In the genomic region with DNA sequence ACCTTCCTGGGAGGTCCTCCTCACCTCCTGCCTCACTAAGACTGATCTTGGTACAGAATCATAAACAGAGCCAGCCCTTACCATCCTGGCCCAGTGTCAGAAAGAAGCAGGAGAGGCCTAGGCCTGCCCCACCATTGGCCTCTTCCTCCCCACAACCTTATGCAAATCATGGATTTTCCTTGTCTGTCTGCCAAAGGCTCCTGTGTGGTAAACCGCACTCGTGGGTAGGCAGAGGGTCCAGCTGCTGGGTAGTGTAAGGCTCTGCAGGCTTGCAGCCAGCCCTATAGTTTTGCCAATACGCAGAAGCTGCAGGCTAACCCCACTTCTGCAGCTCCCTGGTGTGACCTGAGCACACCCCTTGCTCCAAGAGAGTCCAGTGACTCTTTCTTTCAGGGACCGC, we compare ENCODE assay signal across 20 mouse cellular contexts. TPM values are rescaled to one million over a fixed set of nuclear protein-coding genes. Genes with fewer than 3 reads are reported as not detected.
DNase-seq lines count a peak whose midpoint lies in the region; ATAC-seq lines count a peak whose summit lies in the region.
"Had no signal": no experiment of that assay in that cellular context is flagged by ENCODE, and none has a peak within 500 bp of the region (broad histone marks: within the 10 kb centered on the region; RNA-seq: fewer than 3 reads in every experiment).

No protein-coding gene starts in this region.

- WGBS in heart, embryonic 11.5 days (ENCODE audit: insufficient replicate concordance), result 60% methylated on average over 4 of the region's 4 CpGs
- WGBS in forebrain, embryonic 16.5 days, result 50% methylated on average over 4 of the region's 4 CpGs

- DNase-seq in heart, postnatal 14 days, result no peak
- DNase-seq in Muller cell, postnatal 12 days (ENCODE audit: inconsistent ontology term), result peak; percentile 61
- DNase-seq in ovary, postnatal 14 days (ENCODE audit: low spot score), result no peak
- no peak for DNase-seq in ovary, postnatal 36 days (ENCODE audit: low spot score)
- DNase-seq: adrenal gland, postnatal 10 days; cerebellum, adult 8-10 months; heart, adult 11 months; right cerebral cortex, postnatal 25 days had no signal

- H3K9ac ChIP-seq in heart, embryonic 11.5 days (ENCODE audit: low read depth, low read length), result peak overlapping the region; percentile 28; the same call in 1 of the 2 replicates
- no peak overlapping the region for H3K9ac ChIP-seq in forebrain, embryonic 16.5 days (replicated peaks; ENCODE audit: low read depth, low read length)
- H3K9ac ChIP-seq: heart, embryonic 15.5 days; kidney, embryonic 15.5 days; lung, embryonic 15.5 days had no signal

- H3K9me3 ChIP-seq in heart, embryonic 11.5 days (replicated peaks; ENCODE audit: control insufficient read depth, low read length), result no peaks in the 10 kb centered on the region
- H3K9me3 ChIP-seq in forebrain, embryonic 16.5 days (ENCODE audit: control insufficient read depth, low read length), result no peaks in the 10 kb centered on the region
- H3K9me3 ChIP-seq: heart, embryonic 15.5 days; kidney, embryonic 15.5 days; lung, embryonic 15.5 days had no signal

- no peak overlapping the region for H3K4me3 ChIP-seq in heart, embryonic 11.5 days (ENCODE audit: low read depth, low read length)
- no peak overlapping the region for H3K4me3 ChIP-seq in forebrain, embryonic 16.5 days (replicated peaks; ENCODE audit: low read length)
- H3K4me3 ChIP-seq: heart, embryonic 15.5 days; kidney, embryonic 15.5 days; layer of hippocampus, adult 2 months; lung, embryonic 15.5 days; myocyte had no signal

- H3K27ac ChIP-seq in heart, embryonic 11.5 days (ENCODE audit: low read depth, low read length), result no peak overlapping the region
- H3K27ac ChIP-seq in forebrain, embryonic 16.5 days (ENCODE audit: low read length), result no peak overlapping the region
- H3K27ac ChIP-seq: heart, embryonic 15.5 days; kidney, embryonic 15.5 days; layer of hippocampus, adult 2 months; lung, embryonic 15.5 days had no signal

- H3K4me2 ChIP-seq in heart, embryonic 11.5 days, result no peak overlapping the region
- H3K4me2 ChIP-seq in forebrain, embryonic 16.5 days (ENCODE audit: low read length), result no peak overlapping the region
- H3K4me2 ChIP-seq: heart, embryonic 15.5 days; kidney, embryonic 15.5 days; lung, embryonic 15.5 days had no signal

- intact Hi-C loops in heart, postnatal 14 days (cut with DNase I), result no loop called here

- no peaks in the 10 kb centered on the region for H3K27me3 ChIP-seq in heart, embryonic 11.5 days (ENCODE audit: control insufficient read depth, insufficient read depth, low read length)
- no peaks in the 10 kb centered on the region for H3K27me3 ChIP-seq in forebrain, embryonic 16.5 days (replicated peaks; ENCODE audit: control insufficient read depth, insufficient read depth, low read length)
- H3K27me3 ChIP-seq: kidney, embryonic 15.5 days; lung, embryonic 15.5 days had no signal

- H3K4me1 ChIP-seq in heart, embryonic 11.5 days (ENCODE audit: control insufficient read depth, insufficient read depth, low read length), result no peaks in the 10 kb centered on the region
- peaks cover 7% of the 10 kb centered on the region; the same call in 1 of the 2 replicates for H3K4me1 ChIP-seq in forebrain, embryonic 16.5 days (replicated peaks; ENCODE audit: control insufficient read depth, insufficient read depth, low read length)
- H3K4me1 ChIP-seq: heart, embryonic 15.5 days; lung, embryonic 15.5 days had no signal

- H3K36me3 ChIP-seq in heart, embryonic 11.5 days (ENCODE audit: control insufficient read depth, insufficient read depth, low read length), result no peaks in the 10 kb centered on the region
- no peaks in the 10 kb centered on the region for H3K36me3 ChIP-seq in forebrain, embryonic 16.5 days (ENCODE audit: control insufficient read depth, insufficient read depth)
- H3K36me3 ChIP-seq: G1E; heart, embryonic 15.5 days had no signal

- ATAC-seq in heart, embryonic 11.5 days (replicated peaks; ENCODE audit: insufficient number of reproducible peaks, low FRiP score, low TSS enrichment), result no peak
- peak; percentile 73 for ATAC-seq in forebrain, embryonic 16.5 days
- ATAC-seq in megakaryocyte progenitor cell, adult 5-6 weeks (replicated peaks; ENCODE audit: poor library complexity), result peak; percentile 62
- no peak for ATAC-seq in CD4-positive, CD25-positive, alpha-beta regulatory T cell, adult 4 months
- ATAC-seq: inflammation-experienced regulatory T-cells, adult 6 months had no signal

RNA-seq across cellular contexts. Expression of a gene that starts 41.7 kb away (rescaled TPM):
- not detected in 2 replicates for polyA plus RNA-seq in heart, embryonic 11.5 days (2014; fragmentation: Nextera tagmentation; extraction: Ambion mirVana)
- under 1 TPM; 0.50 to 0.78 TPM for total RNA-seq in heart, postnatal 14 days (2021)
- not detected in 2 replicates for polyA plus RNA-seq in forebrain, embryonic 16.5 days (2015; fragmentation: Nextera tagmentation; extraction: Ambion mirVana)
- 1.5 and 4.2 TPM in 2 replicates for total RNA-seq in megakaryocyte progenitor cell, adult 5-6 weeks (2015)
- 4.7 and 6.6 TPM in 2 replicates for total RNA-seq in megakaryocyte progenitor cell, adult 5-6 weeks (2017)
- not detected for polyA plus RNA-seq in CD4-positive, CD25-positive, alpha-beta regulatory T cell, adult 4 months (2017; shearing (Covaris generic))
- total RNA-seq: G1E; layer of hippocampus, adult 2 months had no signal
- polyA plus RNA-seq: G1E; heart, embryonic 15.5 days; inflammation-experienced regulatory T-cells, adult 6 months; kidney, embryonic 15.5 days; lung, embryonic 15.5 days; myocyte had no signal

RNA-seq across cellular contexts. Expression of a gene that starts 53.3 kb away (rescaled TPM):
- polyA plus RNA-seq in heart, embryonic 11.5 days (2014; fragmentation: Nextera tagmentation; extraction: Ambion mirVana), result not detected in 2 replicates
- total RNA-seq in heart, postnatal 14 days (2021), result 1 to 10 TPM in 1 of 2 experiments, under 1 TPM in 1; 0.49 to 1.4 TPM
- not detected in 2 replicates for polyA plus RNA-seq in forebrain, embryonic 16.5 days (2015; fragmentation: Nextera tagmentation; extraction: Ambion mirVana)
- total RNA-seq in megakaryocyte progenitor cell, adult 5-6 weeks (2015), result not detected in 2 replicates
- total RNA-seq in megakaryocyte progenitor cell, adult 5-6 weeks (2017), result not detected in 2 replicates
- polyA plus RNA-seq in CD4-positive, CD25-positive, alpha-beta regulatory T cell, adult 4 months (2017; shearing (Covaris generic)), result 1 to 10 TPM in 1 of 2 experiments, under 1 TPM in 1; 0.79 to 1.2 TPM
- total RNA-seq: G1E; layer of hippocampus, adult 2 months; megakaryocyte, adult 5-6 weeks had no signal
- polyA plus RNA-seq: G1E; heart, embryonic 15.5 days; kidney, embryonic 15.5 days; lung, embryonic 15.5 days had no signal

RNA-seq across cellular contexts. Expression of a gene that starts 59.6 kb away (rescaled TPM):
- polyA plus RNA-seq in heart, embryonic 11.5 days (2014; fragmentation: Nextera tagmentation; extraction: Ambion mirVana), result not detected in 2 replicates
- total RNA-seq in heart, postnatal 14 days (2021), result under 1 TPM in 1 of 2 experiments, not detected in 1; 0.29 TPM
- polyA plus RNA-seq in forebrain, embryonic 16.5 days (2015; fragmentation: Nextera tagmentation; extraction: Ambion mirVana), result not detected in 2 replicates
- not detected in 2 replicates for total RNA-seq in megakaryocyte progenitor cell, adult 5-6 weeks (2015)
- total RNA-seq in megakaryocyte progenitor cell, adult 5-6 weeks (2017), result not detected in 2 replicates
- polyA plus RNA-seq in CD4-positive, CD25-positive, alpha-beta regulatory T cell, adult 4 months (2017; shearing (Covaris generic)), result under 1 TPM in 1 of 2 experiments, not detected in 1; 0.43 TPM
- total RNA-seq: G1E; layer of hippocampus, adult 2 months; megakaryocyte, adult 5-6 weeks had no signal
- polyA plus RNA-seq: G1E; heart, embryonic 15.5 days; kidney, embryonic 15.5 days; lung, embryonic 15.5 days; myocyte had no signal

Comparison
In these comparisons a context has a peak if more than half of its experiments do, and no peak if none do; other contexts are left out.
1. ATAC-seq: peak in forebrain, embryonic 16.5 days (single experiment) and megakaryocyte progenitor cell, adult 5-6 weeks (single experiment); none in heart, embryonic 11.5 days (single experiment) and CD4-positive, CD25-positive, alpha-beta regulatory T cell, adult 4 months (single experiment).